In genomic region chr13:53049176-53049575, GRCm38 (mm10) we compare ENCODE assay signal across 11 mouse cellular contexts.
"Had no signal": no experiment of that assay in that cellular context is flagged by ENCODE, and none has a peak within 500 bp of the region (broad histone marks: within the 10 kb centered on the region; RNA-seq: fewer than 3 reads in every experiment).

No protein-coding gene starts in this region.

- H3K9me3 ChIP-seq: kidney, embryonic 15.5 days; limb, embryonic 13.5 days; midbrain, embryonic 13.5 days; neural tube, embryonic 12.5 days had no signal

- H3K27me3 ChIP-seq: kidney, embryonic 15.5 days; limb, embryonic 13.5 days; midbrain, embryonic 13.5 days; neural tube, embryonic 12.5 days had no signal

- H3K4me1 ChIP-seq: limb, embryonic 13.5 days; midbrain, embryonic 13.5 days; neural tube, embryonic 12.5 days had no signal

- H3K36me3 ChIP-seq: kidney, embryonic 15.5 days; limb, embryonic 13.5 days; midbrain, embryonic 13.5 days; neural tube, embryonic 12.5 days had no signal

- H3K9ac ChIP-seq: kidney, embryonic 15.5 days; limb, embryonic 13.5 days; liver, embryonic 14.5 days; midbrain, embryonic 13.5 days; neural tube, embryonic 12.5 days had no signal

- ATAC-seq: midbrain, embryonic 13.5 days had no signal

- H3K27ac ChIP-seq: kidney, embryonic 15.5 days; limb, embryonic 13.5 days; liver, embryonic 14.5 days; midbrain, embryonic 13.5 days; neural tube, embryonic 12.5 days had no signal

- H3K4me2 ChIP-seq: kidney, embryonic 15.5 days; limb, embryonic 13.5 days; midbrain, embryonic 13.5 days; neural tube, embryonic 12.5 days had no signal

- H3K4me3 ChIP-seq: kidney, embryonic 15.5 days; limb, embryonic 13.5 days; midbrain, embryonic 13.5 days; neural tube, embryonic 12.5 days had no signal

- DNase-seq: kidney, adult 2 months; kidney, postnatal 14 days; left cerebral cortex, postnatal 4 days; lung, adult 18-20 months; lung, postnatal 36 days; thymus, postnatal 14 days had no signal
